Mouse (Mus musculus) right cerebral cortex, postnatal 36 days (tissue): ENCODE results near the gene 1700029I15Rik.

Source experiments
- DNase-seq, 2 experiments: peaks; one replicate each; pipeline ENCODE4 v3.0.0; 2022; ENCODE audit warnings: low spot score in 2 of 2, mixed read lengths in 1 of 2

Gene 1700029I15Rik

DNA sequence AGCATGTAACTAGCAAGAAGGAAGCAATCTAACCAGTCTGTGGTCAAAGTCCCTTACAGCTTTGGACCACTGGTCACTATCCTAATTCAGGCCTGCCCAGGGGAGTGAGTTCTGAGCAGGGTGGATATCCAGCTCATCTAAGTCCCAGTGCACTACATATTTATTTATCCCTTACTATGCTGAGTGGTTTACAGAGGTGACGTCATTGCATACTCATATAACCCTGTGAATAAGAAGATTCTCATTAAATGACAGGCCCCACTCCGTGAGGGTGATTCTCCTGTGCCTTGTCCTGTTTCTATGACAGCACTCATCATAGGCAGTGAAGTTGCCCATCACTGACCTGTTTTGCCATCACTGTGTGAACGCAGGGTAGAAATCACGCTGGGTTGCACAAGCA, 43.0 kb downstream of the 1700029I15Rik start:
- no peak for DNase-seq

GRCm38 (mm10) chr2:92426426-92426825, 44.1 kb downstream of the 1700029I15Rik start:
- DNase-seq = no peak

DNA sequence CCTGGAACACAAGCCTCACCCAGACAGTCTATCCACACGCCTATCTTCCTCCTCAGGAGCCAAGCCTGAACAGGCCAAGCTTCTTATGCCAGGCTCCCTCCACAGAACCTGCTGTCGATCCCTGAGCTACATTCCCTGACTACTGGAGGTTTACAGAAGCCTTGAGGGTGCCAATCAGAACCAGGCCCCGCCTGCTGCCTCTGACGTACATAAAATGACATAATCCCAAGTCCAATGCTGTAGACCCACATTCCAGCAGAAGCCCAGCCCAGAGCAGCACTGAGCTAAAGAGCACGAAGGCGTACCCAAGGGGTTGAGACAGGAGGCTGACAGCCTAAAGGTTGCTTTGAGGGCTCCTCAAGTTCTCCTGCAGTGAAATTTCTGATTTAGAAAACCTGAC, 45.5 kb downstream of the 1700029I15Rik start:
- peak; percentile 76 to 87 for DNase-seq

- no peak for DNase-seq
These were observed 47.8 kb downstream of the 1700029I15Rik start for GRCm38 (mm10) chr2:92430089-92430488.

DNA sequence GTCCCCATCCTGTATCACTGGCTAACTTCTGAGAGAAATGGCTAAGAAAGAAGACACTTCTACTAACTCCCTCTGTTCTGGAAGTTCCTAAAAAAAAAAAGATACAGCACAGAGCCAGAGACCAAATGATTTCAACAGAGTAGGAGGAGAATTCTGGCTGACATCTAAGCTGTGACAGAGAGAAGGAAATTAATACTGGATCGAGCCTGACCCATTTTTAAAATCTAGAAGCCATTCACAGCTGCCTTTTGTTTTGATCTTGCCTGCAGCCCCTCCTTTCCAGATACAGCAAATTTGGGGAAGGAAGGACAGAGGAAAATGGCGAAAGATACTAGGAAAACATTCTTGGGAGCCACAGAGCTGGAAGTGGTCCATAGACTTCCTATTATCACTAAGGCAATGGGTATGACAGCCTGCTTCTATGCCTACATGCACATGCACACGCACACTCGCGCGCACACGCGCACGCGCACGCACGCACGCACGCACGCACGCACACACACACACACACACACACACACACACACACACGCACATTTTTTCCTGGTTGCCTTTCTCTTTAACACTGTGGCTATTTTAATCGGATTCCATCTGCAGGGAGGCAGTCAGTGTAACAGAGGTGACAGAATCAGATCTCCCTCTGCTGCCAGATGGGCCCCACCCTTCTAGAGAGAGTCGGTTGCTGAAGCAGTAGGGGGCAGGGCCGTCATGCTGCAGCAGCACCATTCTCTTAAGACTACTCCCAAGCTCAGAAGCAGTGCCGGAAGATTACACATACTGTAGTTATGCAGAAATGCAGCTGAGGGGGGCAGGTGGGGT, 48.6 kb downstream of the 1700029I15Rik start:
- peak; percentile 63 to 80 for DNase-seq

- DNase-seq = no peak
These were observed 49.4 kb downstream of the 1700029I15Rik start for GRCm38 (mm10) chr2:92431611-92432179.

DNA sequence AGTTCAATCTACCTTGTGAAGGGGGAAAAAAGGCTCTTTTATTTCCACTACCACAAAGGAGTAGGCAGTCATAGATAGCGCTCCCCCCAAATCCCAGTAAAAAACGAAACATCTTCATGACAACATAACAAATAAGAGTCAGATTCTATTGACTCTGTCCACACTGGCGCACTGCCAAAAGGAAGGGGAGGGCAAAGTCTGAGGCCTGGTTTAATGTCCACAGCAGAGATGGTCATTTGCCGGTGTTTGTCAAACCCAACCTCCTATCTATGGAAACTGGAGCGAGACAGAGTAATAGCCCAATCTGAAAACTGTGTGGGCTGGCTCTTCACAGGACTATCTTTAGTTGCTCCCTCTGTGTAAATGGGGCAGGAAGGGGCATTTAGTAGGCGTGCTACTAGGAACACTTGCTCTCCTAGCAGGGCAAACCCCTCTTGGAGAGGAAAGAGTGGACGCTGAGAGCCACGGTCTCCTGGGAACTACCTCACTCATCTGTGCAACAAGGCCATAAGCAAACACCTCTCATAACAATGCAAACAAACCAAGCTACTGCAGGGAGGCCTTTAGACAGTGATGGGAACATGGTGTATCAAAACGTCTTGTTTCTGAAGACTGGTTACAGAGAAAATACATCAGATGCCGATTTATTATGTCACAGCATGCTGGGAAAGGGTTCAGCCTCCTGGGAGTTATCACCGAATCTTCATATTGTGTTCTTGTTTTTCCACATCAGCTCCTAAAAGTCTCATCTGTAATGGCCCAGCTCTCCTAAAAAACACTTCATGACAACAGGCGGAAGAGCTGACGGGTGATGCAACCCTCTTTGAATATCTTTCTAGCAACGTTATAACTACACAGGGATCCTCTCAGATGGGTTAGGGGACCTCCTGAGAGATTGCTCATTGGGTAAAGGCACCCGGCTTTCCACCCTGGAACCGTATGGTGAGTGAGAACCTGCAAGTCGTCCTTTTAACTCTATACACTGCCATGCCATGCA, 50.3 kb downstream of the 1700029I15Rik start:
- no peak for DNase-seq

GRCm38 (mm10) chr2:92433578-92434374, 51.4 kb downstream of the 1700029I15Rik start, which contains the start of gene Cry2:
Gene Cry2 (minus strand): TSS chr2:92434043.
- DNase-seq = peak; percentile 99

GRCm38 (mm10) chr2:92434375-92434745, 52.0 kb downstream of the 1700029I15Rik start:
- no peak for DNase-seq

- DNase-seq = no peak
These were observed 52.7 kb downstream of the 1700029I15Rik start for GRCm38 (mm10) chr2:92435023-92435422.
